Mouse (Mus musculus): ENCODE results near the gene Hoxa7. TPM values are rescaled to one million over a fixed set of nuclear protein-coding genes. Genes with fewer than 3 reads are reported as not detected.

Gene Hoxa7
- total RNA-seq, 2 experiments from 2014 or later = 0.24 to 0.47 TPM

GRCm38 (mm10) chr6:52256956-52257355 lies 35.3 kb upstream of the Hoxa7 start:
- intact Hi-C loops (cut with DNase I) = loop anchor here (1.0 to 5.0 kb wide), 8 partner anchors 344 to 1080 kb away; no protein-coding TSS in a partner anchor
- DNase-seq = peak; percentile 84 to 92

DNA sequence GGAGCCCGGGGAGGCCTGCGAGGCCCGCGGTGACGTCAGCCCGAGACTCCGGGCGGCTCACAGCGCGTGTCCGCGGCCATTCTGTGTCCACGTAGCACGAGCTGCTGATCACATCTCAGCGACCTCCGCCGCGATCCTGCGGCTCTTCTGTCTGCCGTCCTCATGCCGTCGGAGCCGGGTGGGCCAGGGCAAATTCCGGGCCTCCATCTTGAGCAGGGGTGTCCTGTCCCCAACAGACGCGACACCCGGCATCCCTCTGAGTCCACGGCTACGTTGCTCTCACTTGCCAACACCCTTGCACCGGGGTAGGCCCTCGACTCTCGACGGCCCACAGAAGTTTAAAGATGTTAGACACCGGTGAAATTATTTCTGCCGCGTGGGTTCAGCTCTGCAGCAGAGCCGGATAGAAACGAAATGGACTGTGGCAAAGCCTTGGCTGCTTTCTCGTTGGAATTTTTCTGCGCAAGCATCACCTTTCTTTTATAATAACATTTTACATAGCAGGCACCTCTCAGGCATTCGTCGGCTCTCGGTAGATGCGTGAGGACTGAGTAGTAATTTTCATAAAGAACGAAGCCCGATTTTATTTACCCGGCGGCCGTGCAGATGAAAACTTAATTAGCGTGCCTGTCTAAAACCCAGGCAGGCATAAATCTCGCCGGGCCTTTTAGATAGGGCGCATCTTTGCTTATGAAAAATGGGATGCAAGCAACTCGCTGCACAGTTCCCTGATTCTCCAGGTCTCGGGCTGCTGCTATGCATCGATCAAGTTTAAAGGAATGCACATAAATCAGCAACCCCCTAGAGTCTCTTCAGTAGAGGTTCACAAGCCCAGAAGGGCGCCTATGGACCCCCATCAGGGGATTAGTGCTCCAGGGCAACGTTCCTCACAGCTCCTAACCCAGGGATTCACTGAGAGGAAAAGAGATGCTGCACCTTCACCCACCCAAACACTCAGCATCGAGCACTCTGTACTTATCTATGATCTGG lies 32.2 kb upstream of the Hoxa7 start:
- DNase-seq = peak in 1 of 2 experiments; percentile 54
- intact Hi-C loops (cut with DNase I) = no loop called here

DNA sequence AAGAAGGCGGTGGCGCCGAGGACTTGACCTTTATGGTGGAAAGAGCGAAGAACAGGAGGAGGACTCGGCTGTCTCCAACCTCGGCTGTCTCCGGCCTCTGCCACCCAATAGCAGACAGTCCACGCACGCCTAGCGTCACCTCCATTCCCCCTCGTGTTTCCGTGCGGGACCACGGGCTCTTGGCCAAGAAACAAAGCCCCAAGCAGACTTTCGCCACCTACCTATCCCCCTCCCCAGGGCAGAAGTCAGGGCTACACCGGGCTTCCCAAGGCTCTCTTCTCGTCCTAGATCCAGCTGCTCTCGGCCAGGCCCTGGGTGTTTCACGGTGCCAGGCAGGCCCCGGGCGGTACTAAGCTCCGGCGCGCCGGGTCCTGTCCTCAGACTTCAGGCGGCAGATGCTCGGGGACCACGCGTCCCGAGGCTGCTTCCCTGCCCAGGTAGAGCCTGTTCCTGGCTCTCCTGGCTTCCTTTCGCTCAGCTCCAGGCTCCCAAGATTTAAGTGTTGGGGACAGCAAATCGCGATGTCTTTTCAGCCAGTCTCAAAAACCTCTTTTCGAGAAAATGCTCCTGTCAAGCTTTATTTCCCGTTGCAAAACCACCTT lies 31.2 kb upstream of the Hoxa7 start:
- intact Hi-C loops (cut with DNase I) = no loop called here
- no peak for DNase-seq

DNA sequence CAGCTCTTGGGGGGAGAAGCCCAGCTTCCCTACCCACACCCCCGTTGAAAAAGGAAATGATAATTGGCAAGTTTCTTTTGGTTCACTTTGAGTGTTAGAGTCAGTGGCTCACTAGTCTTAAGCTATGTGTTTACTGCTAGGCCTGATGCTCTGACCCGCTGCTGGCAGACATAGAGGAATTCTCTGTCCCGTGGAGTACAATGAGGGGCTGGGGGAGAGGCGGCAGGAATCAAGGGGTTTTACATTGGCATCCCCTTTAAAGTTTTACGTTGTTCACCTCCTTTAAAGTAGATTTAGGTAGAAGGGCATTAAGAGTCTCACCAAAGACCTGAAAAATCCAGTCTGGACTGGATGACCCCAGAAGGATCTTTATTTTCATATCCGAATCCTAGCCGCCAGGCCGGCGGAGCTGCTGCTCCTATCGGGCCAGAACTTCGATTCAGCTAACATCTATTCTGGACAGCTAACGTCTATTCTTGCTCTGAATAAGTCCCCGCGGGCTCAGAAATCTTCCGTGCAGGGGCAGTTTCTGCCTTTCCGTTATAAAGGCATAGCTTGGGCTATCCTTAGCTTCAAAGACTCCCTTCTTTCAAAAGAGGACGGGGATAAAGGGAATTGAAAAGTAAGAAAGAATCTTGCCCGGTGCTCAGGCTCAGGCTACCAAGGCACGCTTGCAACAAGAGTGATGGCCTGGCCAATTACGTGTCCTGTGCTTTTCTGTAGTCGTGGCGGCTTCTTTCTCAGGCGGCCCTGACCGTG lies 30.5 kb upstream of the Hoxa7 start:
- intact Hi-C loops (cut with DNase I) = no loop called here

GRCm38 (mm10) chr6:52251177-52251879 lies 29.7 kb upstream of the Hoxa7 start:
- intact Hi-C loops (cut with DNase I) = no loop called here
- DNase-seq = no peak

More for the DNA sequence above, 30.5 kb upstream of the Hoxa7 start:
- no peak for DNase-seq

GRCm38 (mm10) chr6:52249826-52250225 lies 28.2 kb upstream of the Hoxa7 start:
- intact Hi-C loops (cut with DNase I) = loop anchor here (5.0 kb wide), 1 partner anchor 1068 kb away; no protein-coding TSS in a partner anchor
- no peak for DNase-seq

DNA sequence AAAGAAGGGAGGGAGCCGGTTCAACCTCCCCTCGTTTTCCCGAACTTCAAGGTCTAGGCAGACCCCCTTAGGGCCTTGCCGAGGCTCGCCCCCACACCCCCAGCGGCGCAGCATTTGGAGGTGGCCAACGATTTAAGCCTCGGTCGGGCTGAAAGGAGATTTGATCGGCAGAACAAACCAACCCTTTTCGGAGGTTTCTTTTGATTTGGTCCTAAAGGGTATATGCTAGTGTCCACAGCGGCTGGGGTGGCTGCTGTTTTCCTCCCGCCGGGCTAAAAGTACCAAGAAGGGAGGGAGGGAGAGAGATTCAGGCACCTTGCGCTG lies 27.7 kb upstream of the Hoxa7 start:
- no peak for DNase-seq
- intact Hi-C loops (cut with DNase I) = loop anchor here (5.0 kb wide), 1 partner anchor 1067 kb away; no protein-coding TSS in a partner anchor

DNA sequence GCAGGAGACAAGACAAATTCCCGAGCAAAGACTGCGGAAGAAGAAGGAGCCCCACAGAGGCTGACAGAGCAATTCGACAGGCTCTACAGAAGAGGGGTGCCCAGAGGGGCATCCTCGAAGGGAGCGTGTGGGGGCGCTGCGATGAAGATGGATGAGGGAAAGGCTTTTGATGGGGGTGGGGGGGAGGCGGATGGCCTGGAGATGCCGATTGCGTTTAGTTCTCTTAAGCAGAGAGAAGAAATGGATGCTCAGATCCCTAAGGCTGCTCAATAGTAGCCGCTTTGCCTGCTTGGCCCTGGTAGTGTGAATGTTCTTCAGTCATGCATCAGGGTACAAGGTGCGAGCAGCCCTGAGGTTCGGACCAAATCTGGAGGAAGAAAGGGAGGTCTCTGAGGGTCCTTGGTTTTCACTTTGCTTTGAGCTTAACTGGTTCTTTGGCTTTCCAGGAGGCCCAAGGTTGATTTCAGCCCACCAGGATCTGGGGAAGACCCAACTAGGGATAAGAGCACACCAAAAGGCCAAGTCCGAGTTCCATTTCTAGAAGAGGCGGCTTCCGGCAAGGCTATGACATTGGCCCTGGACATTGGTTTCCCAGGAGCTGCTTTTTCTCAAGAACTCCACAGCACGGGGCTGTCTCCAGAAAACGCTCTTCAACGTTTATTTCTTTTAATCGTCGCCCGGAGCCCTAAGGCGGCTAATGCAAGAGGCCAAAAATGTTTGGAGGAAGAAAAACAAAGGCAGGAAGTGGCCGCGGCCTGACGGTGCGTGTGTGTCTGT lies 27.2 kb upstream of the Hoxa7 start:
- intact Hi-C loops (cut with DNase I) = loop anchor here (5.0 kb wide), 1 partner anchor 1067 kb away; no protein-coding TSS in a partner anchor
- DNase-seq = no peak

GRCm38 (mm10) chr6:52247766-52248637 lies 26.3 kb upstream of the Hoxa7 start:
- DNase-seq = no peak
- intact Hi-C loops (cut with DNase I) = loop anchor here (5.0 kb wide), 1 partner anchor 1066 kb away; no protein-coding TSS in a partner anchor

GRCm38 (mm10) chr6:52246916-52247315 lies 25.3 kb upstream of the Hoxa7 start:
- DNase-seq = no peak
- intact Hi-C loops (cut with DNase I) = loop anchor here (5.0 kb wide), 1 partner anchor 1065 kb away; no protein-coding TSS in a partner anchor

- DNase-seq = no peak
- intact Hi-C loops (cut with DNase I) = loop anchor here (5.0 kb wide), 1 partner anchor 1064 kb away; no protein-coding TSS in a partner anchor
Measured at GRCm38 (mm10) chr6:52246403-52246803, 24.7 kb upstream of the Hoxa7 start.

- intact Hi-C loops (cut with DNase I) = loop anchor here (5.0 kb wide), 1 partner anchor 1063 kb away; no protein-coding TSS in a partner anchor
- no peak for DNase-seq
Measured at GRCm38 (mm10) chr6:52245757-52246142, 24.1 kb upstream of the Hoxa7 start, which contains the start of gene Hoxa11. TSS of gene Hoxa11 (minus strand) at chr6:52245810.

GRCm38 (mm10) chr6:52245040-52245756 lies 23.5 kb upstream of the Hoxa7 start:
- intact Hi-C loops (cut with DNase I) = loop anchor here (5.0 kb wide), 1 partner anchor 1063 kb away; no protein-coding TSS in a partner anchor
- peak in 1 of 2 experiments; percentile 28 for DNase-seq

- intact Hi-C loops (cut with DNase I) = loop anchor here (5.0 kb wide), 1 partner anchor 1062 kb away; no protein-coding TSS in a partner anchor
- peak in 1 of 2 experiments; percentile 4 for DNase-seq
Measured at GRCm38 (mm10) chr6:52244471-52245039, 22.9 kb upstream of the Hoxa7 start.

DNA sequence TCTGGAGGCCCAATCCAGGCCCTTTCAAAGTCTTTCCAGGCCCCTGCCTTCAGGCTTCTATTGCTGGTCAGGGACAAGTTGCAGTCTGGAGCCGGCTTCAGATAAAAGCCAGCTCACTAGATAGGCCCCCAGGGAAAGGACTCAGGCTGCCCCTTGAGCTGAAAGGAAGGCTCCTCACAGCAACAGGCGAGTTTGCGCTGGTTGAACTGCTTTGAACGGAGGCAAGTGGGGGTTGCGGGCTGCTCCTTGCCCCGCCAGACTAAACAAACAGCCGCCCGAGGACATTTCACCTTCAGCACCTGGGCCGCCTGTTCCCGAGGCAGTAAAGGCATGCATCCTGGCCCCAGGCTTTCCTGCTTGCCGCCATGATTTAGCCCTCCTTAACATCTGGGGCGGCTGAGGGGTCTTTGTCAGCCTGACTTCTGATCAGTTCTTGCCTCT lies 22.0 kb upstream of the Hoxa7 start:
- no peak for DNase-seq
- intact Hi-C loops (cut with DNase I) = no loop called here

- intact Hi-C loops (cut with DNase I) = no loop called here
- no peak for DNase-seq
Measured at GRCm38 (mm10) chr6:52242801-52243332, 21.2 kb upstream of the Hoxa7 start.
